Mouse (Mus musculus) adrenal gland, adult 10 weeks (tissue): ENCODE measurements around the gene Psmb11. TPM values are rescaled to one million over a fixed set of nuclear protein-coding genes. Genes with fewer than 3 reads are reported as not detected.

Source experiments
- polyA plus RNA-seq: library from polyadenylated mRNA; stranded (reverse); fragments of 350-450 nt; fragmentation: Illumina TruSeq; extraction: RNeasy Lipid Tissue Mini Kit (QIAGEN cat#74804); gene quantifications from one replicate; pipeline ENCODE4 v1.2.3, GENCODE M21; 2014; ENCODE audit warnings: low read depth, low replicate concordance

Gene Psmb11
- polyA plus RNA-seq, result not detected

DNA sequence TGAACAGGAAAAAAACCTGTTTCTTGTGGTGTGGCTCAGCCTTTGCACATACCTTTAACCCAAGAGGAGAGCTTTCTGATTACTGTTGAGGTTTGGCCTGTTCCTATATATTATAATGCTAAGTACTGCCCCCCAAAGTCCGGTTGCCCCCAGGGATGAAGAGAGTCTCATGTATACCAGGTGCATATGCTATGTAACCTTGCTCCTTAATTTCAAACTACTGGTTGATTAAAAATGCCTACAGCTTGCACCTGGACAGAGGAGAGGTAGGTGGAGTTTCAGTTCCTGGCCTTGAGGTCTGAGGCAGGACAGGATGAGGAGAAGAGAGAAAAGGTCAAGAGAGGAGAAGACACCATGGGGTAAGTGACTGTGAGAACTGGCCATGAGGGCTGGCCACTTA is at the start of gene Psmb11:
TSS of gene Psmb11 (plus strand) at position 301 of the 400 bp plus-strand sequence.

DNA sequence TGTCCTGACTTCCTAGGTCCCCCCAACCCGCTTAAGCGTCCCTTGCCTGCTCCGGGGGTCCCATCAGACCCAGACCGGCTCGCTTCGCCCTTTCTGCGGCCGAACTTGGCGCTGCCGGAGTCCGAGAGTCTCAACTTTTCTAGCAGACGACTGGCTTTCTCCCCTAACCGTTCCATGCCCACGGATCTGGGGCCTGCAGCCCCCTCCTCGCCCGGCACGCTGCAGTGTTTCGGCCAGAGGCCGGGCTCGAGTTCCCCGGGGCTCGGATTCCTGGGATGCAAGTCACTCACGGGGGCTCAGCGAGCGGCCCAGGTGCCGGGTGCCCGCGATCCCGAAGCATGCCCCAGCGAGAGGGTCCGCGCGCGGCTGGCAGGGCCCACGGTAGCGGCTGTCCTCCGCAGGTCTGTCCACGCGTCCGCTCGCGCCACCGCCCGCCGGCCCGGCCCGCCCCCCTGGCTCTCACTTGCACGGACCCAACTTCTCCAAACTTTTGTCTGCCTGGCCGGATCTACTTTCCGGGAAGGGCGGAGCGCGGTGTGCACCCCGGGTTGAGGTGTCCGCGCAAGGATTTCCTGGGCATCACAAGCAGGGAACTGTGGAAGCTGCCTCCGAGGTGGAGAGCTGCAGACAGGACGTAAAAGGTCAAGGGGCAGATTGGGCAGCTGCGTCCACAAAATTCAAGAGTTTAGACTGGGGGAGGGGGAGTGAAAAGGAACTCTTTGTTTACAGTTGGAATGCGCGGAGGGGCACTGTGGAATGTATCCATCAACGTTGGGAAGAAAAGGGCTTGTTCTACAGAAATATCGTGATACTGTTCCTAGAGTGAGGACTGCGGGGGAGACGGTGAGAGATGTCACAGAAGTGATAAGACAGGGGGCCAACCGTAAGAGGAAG is 43.9 kb upstream of the Psmb11 start, which contains the start of gene Ajuba:
TSS of gene Ajuba (minus strand) at position 470 of the 894 bp plus-strand sequence.

GRCm38 (mm10) chr14:54605752-54606321 is 15.4 kb upstream of the Psmb11 start, which contains the start of gene 4931414P19Rik:
Gene 4931414P19Rik, minus strand, starts transcription at chr14:54605993.

DNA sequence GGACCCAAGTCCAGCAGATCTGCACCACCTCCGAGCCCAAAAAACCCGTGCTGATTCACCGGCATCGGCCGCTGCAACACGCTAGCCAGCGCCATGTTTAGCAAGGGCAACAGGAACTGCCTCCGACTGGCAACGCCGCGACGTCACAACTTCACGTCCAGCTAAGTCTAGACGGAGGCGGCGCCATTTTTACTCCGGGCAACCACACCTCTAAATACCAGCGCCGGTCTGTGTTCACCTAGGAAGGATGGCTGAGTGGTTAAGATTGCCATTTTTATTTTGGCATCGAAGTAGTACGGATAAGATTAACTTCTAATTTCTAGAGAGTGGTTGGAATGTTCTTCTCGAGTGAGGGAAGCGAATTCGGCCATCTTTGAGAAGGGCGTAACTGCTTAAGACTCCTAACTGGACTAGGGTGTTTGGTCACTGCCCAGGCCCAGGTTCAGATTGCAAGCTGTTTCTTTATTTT is 3.3 kb upstream of the Psmb11 start, which contains the start of gene Psmb5:
TSS of gene Psmb5 (minus strand) at position 126 of the 469 bp plus-strand sequence.

GRCm38 (mm10) chr14:54640946-54641304 is 19.7 kb downstream of the Psmb11 start, which contains the start of gene Gm17606:
Gene Gm17606, plus strand, starts transcription at chr14:54640952.

DNA sequence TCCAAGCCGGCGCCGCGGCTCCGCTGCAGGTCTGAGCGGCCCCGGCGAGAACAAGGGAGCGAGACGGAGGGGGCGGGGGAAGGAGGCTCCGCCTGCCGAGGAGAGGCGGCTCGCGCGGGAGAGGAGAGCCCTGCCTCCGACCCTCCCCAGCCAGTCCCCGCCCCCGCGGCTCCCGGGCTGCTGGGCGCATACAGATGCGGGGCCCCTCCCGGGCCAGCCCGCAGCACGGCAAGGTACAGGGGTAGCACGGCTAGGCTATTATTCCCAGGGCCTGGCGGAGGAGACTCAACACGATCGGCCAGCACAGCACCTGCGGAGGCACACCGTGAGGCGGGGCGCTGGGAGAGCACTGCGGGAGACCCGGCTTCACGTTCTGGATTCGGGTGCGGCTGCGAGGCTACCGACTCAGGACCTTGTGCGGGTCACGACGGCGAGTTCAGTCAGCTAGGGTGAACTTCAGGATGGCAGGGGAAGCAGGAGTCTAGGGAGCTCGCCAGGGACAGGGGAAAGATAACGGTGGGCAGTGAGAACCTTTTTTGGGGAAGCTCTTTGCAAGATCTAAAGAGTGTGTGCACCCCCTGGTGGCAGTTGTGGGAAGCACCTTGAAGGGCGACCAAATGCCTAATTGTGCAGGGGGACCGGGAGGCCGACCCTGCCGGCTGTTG is 20.2 kb downstream of the Psmb11 start, which contains the start of gene Cdh24:
TSS of gene Cdh24 (minus strand) at position 60 of the 665 bp plus-strand sequence.

Other genes starting within 250 kb of the Psmb11 start
- 0.41 TPM for gene Slc7a7, start 203.7 kb upstream of the Psmb11 start, polyA plus RNA-seq
- gene Mrpl52, start 194.5 kb upstream of the Psmb11 start, polyA plus RNA-seq, result 49.0 TPM
- gene Mmp14, start 189.8 kb upstream of the Psmb11 start, polyA plus RNA-seq, result 31.8 TPM
- 8.6 TPM for gene Lrp10, start 157.3 kb upstream of the Psmb11 start, polyA plus RNA-seq
- not detected for gene Rem2, start 145.3 kb upstream of the Psmb11 start, polyA plus RNA-seq
- 58.8 TPM for gene Prmt5, start 103.9 kb upstream of the Psmb11 start, polyA plus RNA-seq
- 11.6 TPM for gene Haus4, start 66.8 kb upstream of the Psmb11 start, polyA plus RNA-seq
- gene Ajuba, start 43.9 kb upstream of the Psmb11 start, polyA plus RNA-seq, result 15.4 TPM
- 1.7 TPM for gene 4931414P19Rik, start 15.4 kb upstream of the Psmb11 start, polyA plus RNA-seq
- gene Psmb5, start 3.4 kb upstream of the Psmb11 start, polyA plus RNA-seq, result 11.3 TPM
- not detected for gene Gm17606, start 19.5 kb downstream of the Psmb11 start, polyA plus RNA-seq
- gene Cdh24, start 19.9 kb downstream of the Psmb11 start, polyA plus RNA-seq, result 0.17 TPM
- 26.5 TPM for gene 1700123O20Rik, start 64.8 kb downstream of the Psmb11 start, polyA plus RNA-seq
- gene Acin1, start 65.5 kb downstream of the Psmb11 start, polyA plus RNA-seq, result 163 TPM
- not detected for gene Gm29776, start 77.4 kb downstream of the Psmb11 start, polyA plus RNA-seq
- gene Cebpe, start 90.7 kb downstream of the Psmb11 start, polyA plus RNA-seq, result not detected
- 16.3 TPM for gene Slc7a8, start 160.5 kb downstream of the Psmb11 start, polyA plus RNA-seq
- gene Rnf212b, start 192.7 kb downstream of the Psmb11 start, polyA plus RNA-seq, result not detected
- 11.6 TPM for gene Homez, start 249.5 kb downstream of the Psmb11 start, polyA plus RNA-seq